Mouse (Mus musculus): ENCODE results near the gene Fgfr2. TPM values are rescaled to one million over a fixed set of nuclear protein-coding genes. Genes with fewer than 3 reads are reported as not detected.
"Not testable (repeated sequence)": the region's sequence is repeated elsewhere in the genome, so short reads cannot be mapped to it uniquely, and the experiment has no call there.

Gene Fgfr2
- polyA plus RNA-seq, 2 experiments from 2014 or later, result not detected

- no peak for ATAC-seq
Observed at GRCm38 (mm10) chr7:132683923-132684322, 439.2 kb downstream of the Fgfr2 start.

GRCm38 (mm10) chr7:132682901-132683300 lies 440.2 kb downstream of the Fgfr2 start:
- no peak for ATAC-seq

- no peak for ATAC-seq
Observed at GRCm38 (mm10) chr7:132682336-132682735, 440.8 kb downstream of the Fgfr2 start.

- no peak for ATAC-seq
Observed at GRCm38 (mm10) chr7:132681831-132682230, 441.3 kb downstream of the Fgfr2 start.

- no peak for ATAC-seq
Observed at GRCm38 (mm10) chr7:132681296-132681695, 441.9 kb downstream of the Fgfr2 start.

- no peak for ATAC-seq
Observed at GRCm38 (mm10) chr7:132679549-132679948, 443.6 kb downstream of the Fgfr2 start.

- ATAC-seq, result no peak
Observed at GRCm38 (mm10) chr7:132679117-132679516, 444.0 kb downstream of the Fgfr2 start.

GRCm38 (mm10) chr7:132675922-132676321 lies 447.2 kb downstream of the Fgfr2 start:
- ATAC-seq, result no peak

GRCm38 (mm10) chr7:132673931-132674755 lies 449.0 kb downstream of the Fgfr2 start:
- ATAC-seq, result no peak

GRCm38 (mm10) chr7:132672481-132672959 lies 450.6 kb downstream of the Fgfr2 start:
- ATAC-seq, result peak; percentile 87

- ATAC-seq, result no peak
Observed at GRCm38 (mm10) chr7:132670863-132671165, 452.3 kb downstream of the Fgfr2 start.

GRCm38 (mm10) chr7:132669999-132670862 lies 452.9 kb downstream of the Fgfr2 start:
- no peak for ATAC-seq

GRCm38 (mm10) chr7:132668604-132669003 lies 454.5 kb downstream of the Fgfr2 start:
- no peak for ATAC-seq

- no peak for ATAC-seq
Observed at GRCm38 (mm10) chr7:132666516-132666915, 456.6 kb downstream of the Fgfr2 start.

GRCm38 (mm10) chr7:132665664-132666382 lies 457.3 kb downstream of the Fgfr2 start:
- ATAC-seq, result no peak

GRCm38 (mm10) chr7:132664815-132665214 lies 458.3 kb downstream of the Fgfr2 start:
- ATAC-seq, result no peak

GRCm38 (mm10) chr7:132662831-132663230 lies 460.3 kb downstream of the Fgfr2 start:
- not testable (repeated sequence) for ATAC-seq

GRCm38 (mm10) chr7:132659633-132660032 lies 463.5 kb downstream of the Fgfr2 start:
- ATAC-seq, result peak; percentile 33

- no peak for ATAC-seq
Observed at GRCm38 (mm10) chr7:132658688-132659087, 464.5 kb downstream of the Fgfr2 start.

- ATAC-seq, result no peak
Observed at GRCm38 (mm10) chr7:132658058-132658450, 465.1 kb downstream of the Fgfr2 start.

- no peak for ATAC-seq
Observed at GRCm38 (mm10) chr7:132657371-132658057, 465.6 kb downstream of the Fgfr2 start.

GRCm38 (mm10) chr7:132656548-132656947 lies 466.6 kb downstream of the Fgfr2 start:
- ATAC-seq, result peak; percentile 66

All from activated CD4-positive, CD25-positive, alpha-beta regulatory T cell, adult 4 months (primary cell).